Mouse (Mus musculus) heart, postnatal 0 days (tissue): ENCODE measurements around the gene Prdm16. TPM values are rescaled to one million over a fixed set of nuclear protein-coding genes. Genes with fewer than 3 reads are reported as not detected.

ENCODE experiments used
- ATAC-seq: fragments of 200-750 bp; cut with Nextera tagmentation; 2 replicates; pipeline ENCODE4 v1.8.0; 2017; ENCODE audit warnings: low read depth, moderate number of reproducible peaks, moderate library complexity; ENCODE audit not compliant: insufficient read depth
- DNase-seq: peaks from one replicate; pipeline ENCODE4 v3.0.0-alpha.2; 2016; ENCODE audit warnings: low spot score
- H3K27ac ChIP-seq: fragments of 300-500 bp; sonication (generic); 2 replicates; pipeline ENCODE4 v1.5.1; 2014; ENCODE audit warnings: low read depth, mild to moderate bottlenecking
- H3K27me3 ChIP-seq: fragments of 300-500 bp; sonication (generic); 2 replicates; pipeline ENCODE4 v1.6.1; 2014; ENCODE audit warnings: low read length, mixed read lengths; ENCODE audit not compliant: control insufficient read depth, insufficient read depth
- H3K36me3 ChIP-seq: fragments of 300-500 bp; sonication (generic); replicated peaks from 2 replicates; pipeline ENCODE4 v1.6.1; 2014; ENCODE audit warnings: low read length, mixed read lengths; ENCODE audit not compliant: control insufficient read depth, insufficient read depth
- H3K4me1 ChIP-seq: fragments of 300-500 bp; sonication (generic); 2 replicates; pipeline ENCODE4 v1.6.1; 2014; ENCODE audit warnings: antibody characterized with exemption; ENCODE audit not compliant: control insufficient read depth, insufficient read depth
- H3K4me2 ChIP-seq: fragments of 300-500 bp; sonication (generic); 2 replicates; pipeline ENCODE4 v1.6.1; 2014; ENCODE audit warnings: low read depth, mild to moderate bottlenecking, low read length, moderate library complexity
- H3K4me3 ChIP-seq: fragments of 300-500 bp; sonication (generic); 2 replicates; pipeline ENCODE4 v1.5.1; 2014; ENCODE audit warnings: low read depth, low read length
- H3K9ac ChIP-seq: fragments of 300-500 bp; sonication (generic); replicated peaks from 2 replicates; pipeline ENCODE4 v1.6.1; 2014; ENCODE audit warnings: low read depth, low read length, mixed read lengths
- H3K9me3 ChIP-seq: fragments of 300-500 bp; sonication (generic); replicated peaks from 2 replicates; pipeline ENCODE4 v1.6.1; 2016; ENCODE audit warnings: low read length; ENCODE audit not compliant: control insufficient read depth
- CTCF ChIP-seq: IDR thresholded peaks from 2 replicates; pipeline ENCODE4 v1.5.1; 2016; ENCODE audit warnings: antibody characterized with exemption, control low read depth, low read depth
- EP300 ChIP-seq: IDR thresholded peaks from 2 replicates; pipeline ENCODE4 v1.6.1; 2016; ENCODE audit warnings: antibody characterized with exemption, low read depth
- WGBS: fragments of 180-500 bp; shearing (Covaris S2); extraction: QIAGEN DNeasy Blood & Tissue Kit; methylation state at CpG from one replicate; pipeline ENCODE4 v1.1.7; 2014; 5-methylcytosine and 5-hydroxymethylcytosine counted together
- polyA plus RNA-seq: library from polyadenylated mRNA; unstranded; fragments of >200 nt; fragmentation: Nextera tagmentation; extraction: Ambion mirVana; gene quantifications from 2 replicates; pipeline ENCODE4 v1.2.1, GENCODE M21; 2015
- total RNA-seq: library from RNA; depleted of rRNA; stranded (reverse); fragments of >200 nt; gene quantifications from 2 replicates; pipeline ENCODE4 v1.2.3, GENCODE M21; 2014; ENCODE audit warnings: low replicate concordance

The Prdm16 gene
- total and polyA plus RNA-seq, 2 experiments from 2014 or later, result 9.3 to 14.7 TPM

DNA sequence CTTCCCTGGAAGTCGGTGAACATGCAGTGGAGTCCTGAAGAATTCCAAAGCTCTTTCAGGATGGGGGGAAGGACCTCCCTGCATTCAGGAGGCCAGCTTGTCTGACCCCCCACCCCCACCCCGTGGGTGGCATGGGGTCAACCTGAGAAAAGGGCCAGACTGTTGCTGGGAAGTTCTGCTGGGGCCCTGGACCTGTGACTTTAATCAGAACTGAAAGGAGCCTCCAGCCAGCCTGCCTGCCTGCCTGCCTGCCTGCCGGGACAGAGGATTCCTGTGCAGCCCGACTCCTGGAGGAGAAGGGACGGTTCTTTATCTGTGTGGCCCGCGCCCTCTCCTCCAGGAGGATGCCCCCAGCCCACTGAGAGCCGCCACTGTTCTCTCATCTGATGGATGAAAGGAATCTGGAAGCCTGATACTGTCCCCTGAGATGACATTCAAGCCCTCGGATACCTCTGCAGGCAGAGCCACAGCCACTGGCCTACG, 214.2 kb downstream of the Prdm16 start:
- H3K9ac ChIP-seq, result no peak overlapping the region
- DNase-seq, result no peak
- peaks cover 22% of the 10 kb centered on the region for H3K4me1 ChIP-seq
- no peaks in the 10 kb centered on the region for H3K27me3 ChIP-seq
- ATAC-seq, result no peak
- H3K27ac ChIP-seq, result no peak overlapping the region
- TF ChIP-seq CTCF (no peak), EP300 (no peak)
- no peaks in the 10 kb centered on the region for H3K36me3 ChIP-seq
- 16% methylated on average over 10 of the region's 10 CpGs for WGBS
- H3K4me2 ChIP-seq, result no peak overlapping the region
- H3K4me3 ChIP-seq, result no peak overlapping the region
- H3K9me3 ChIP-seq, result peaks cover 6% of the 10 kb centered on the region; the same call in 1 of the 2 replicates

DNA sequence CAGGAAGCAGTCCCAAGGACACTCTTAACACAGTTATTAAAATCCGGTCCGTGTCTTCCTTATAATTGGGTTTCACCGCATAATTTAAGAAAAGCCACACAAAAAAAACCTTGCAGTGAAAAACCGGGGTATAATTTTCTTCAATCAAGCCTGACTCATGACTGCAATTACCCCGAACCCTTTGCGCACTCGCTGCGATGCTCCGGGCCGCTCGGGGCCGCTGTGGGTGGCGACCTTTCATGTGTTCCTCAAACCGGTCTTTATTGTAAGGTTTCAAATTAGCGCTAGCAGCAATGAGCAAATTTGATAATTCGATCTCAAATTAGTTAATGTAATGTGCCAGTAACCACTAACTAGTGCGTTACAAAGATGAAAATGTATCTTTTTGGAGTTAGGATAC, 215.9 kb downstream of the Prdm16 start:
- H3K4me3 ChIP-seq, result no peak overlapping the region
- H3K4me2 ChIP-seq, result no peak overlapping the region
- H3K36me3 ChIP-seq, result no peaks in the 10 kb centered on the region
- ATAC-seq, result no peak
- H3K9ac ChIP-seq, result no peak overlapping the region
- H3K9me3 ChIP-seq, result peaks cover 6% of the 10 kb centered on the region; the same call in 1 of the 2 replicates
- no peak for DNase-seq
- TF ChIP-seq EP300 (no peak), CTCF (no peak)
- WGBS, result 92% methylated on average over 17 of the region's 17 CpGs
- peaks cover 20% of the 10 kb centered on the region for H3K4me1 ChIP-seq
- H3K27me3 ChIP-seq, result no peaks in the 10 kb centered on the region
- H3K27ac ChIP-seq, result no peak overlapping the region

DNA sequence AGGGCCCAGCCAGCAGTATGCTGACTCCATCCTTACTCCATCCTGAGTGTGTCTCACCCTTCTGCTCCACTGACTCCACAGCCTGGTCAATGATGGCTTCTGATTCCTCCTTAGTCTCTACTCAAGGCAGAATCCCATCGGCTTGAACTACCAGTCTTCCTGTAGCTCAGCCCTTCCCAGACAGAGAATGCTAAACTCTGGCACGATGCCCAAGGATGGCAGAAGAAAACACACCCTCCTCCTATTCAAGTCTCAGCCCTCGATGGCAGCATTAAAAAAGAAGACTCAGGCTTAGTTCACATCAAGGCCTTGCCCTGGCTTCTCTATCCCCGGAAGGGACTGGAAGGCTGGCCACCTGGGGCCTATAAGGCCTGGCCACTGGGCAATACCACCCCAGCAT, 216.9 kb downstream of the Prdm16 start:
- no peak overlapping the region for H3K9ac ChIP-seq
- H3K36me3 ChIP-seq, result no peaks in the 10 kb centered on the region
- no peak for DNase-seq
- no peak for TF ChIP-seq CTCF
- TF ChIP-seq EP300, result no peak
- no peaks in the 10 kb centered on the region for H3K27me3 ChIP-seq
- peaks cover 6% of the 10 kb centered on the region; the same call in 1 of the 2 replicates for H3K9me3 ChIP-seq
- 73% methylated on average over 4 of the region's 4 CpGs for WGBS
- no peak overlapping the region for H3K27ac ChIP-seq
- ATAC-seq, result no peak
- H3K4me3 ChIP-seq, result no peak overlapping the region
- H3K4me1 ChIP-seq, result peaks cover 10% of the 10 kb centered on the region
- no peak overlapping the region for H3K4me2 ChIP-seq

DNA sequence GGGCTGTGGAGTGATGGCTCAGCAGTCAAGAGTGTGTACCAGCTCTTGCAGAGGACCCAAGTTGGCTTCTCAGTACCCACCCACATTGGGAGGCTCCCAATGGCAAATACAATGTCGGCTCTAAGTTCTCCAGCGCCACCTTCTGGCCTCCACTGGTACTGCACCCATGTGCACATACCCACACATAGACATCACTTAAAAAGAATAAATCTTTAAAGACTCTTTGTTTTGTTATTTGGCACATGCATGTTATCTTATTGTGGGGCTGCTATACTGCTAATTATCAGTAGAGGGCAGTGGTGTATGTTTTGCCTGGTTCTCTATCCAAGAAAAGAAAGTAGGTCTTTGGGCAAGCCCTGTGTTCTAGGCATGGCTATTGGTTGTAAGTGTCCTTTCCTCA, 217.7 kb downstream of the Prdm16 start:
- TF ChIP-seq CTCF (peak; percentile 48), EP300 (no peak)
- H3K4me3 ChIP-seq, result no peak overlapping the region

DNA sequence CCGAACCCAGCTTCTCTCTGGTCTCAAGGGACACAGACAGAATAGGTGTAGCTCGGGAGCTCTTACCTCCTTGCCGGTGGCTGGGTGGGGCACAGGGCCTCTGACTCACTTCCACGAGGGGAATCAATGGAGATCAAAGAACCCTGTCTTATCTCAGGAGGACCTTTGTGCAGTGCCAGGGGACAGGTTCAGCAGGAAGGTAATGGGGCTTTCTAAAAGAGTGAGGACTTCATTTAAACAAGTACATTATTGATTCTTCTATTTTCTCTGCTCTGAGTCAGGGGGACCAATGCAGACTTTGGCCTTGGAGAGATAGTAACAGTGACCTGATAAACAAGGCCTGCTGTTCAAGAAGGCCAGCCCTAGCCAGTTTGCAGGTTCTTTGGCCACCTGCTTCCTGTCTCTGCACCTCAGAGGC, 218.3 kb downstream of the Prdm16 start:
- no peak for TF ChIP-seq CTCF
- no peak for TF ChIP-seq EP300
- no peaks in the 10 kb centered on the region for H3K27me3 ChIP-seq
- ATAC-seq (no peak), DNase-seq (no peak)
- H3K9me3 ChIP-seq, result peaks cover 6% of the 10 kb centered on the region; the same call in 1 of the 2 replicates
- WGBS, result 64% methylated on average over 4 of the region's 4 CpGs
- H3K4me1 ChIP-seq, result no peaks in the 10 kb centered on the region
- no peak overlapping the region for H3K27ac ChIP-seq
- H3K4me3 ChIP-seq, result no peak overlapping the region
- no peak overlapping the region for H3K4me2 ChIP-seq
- no peaks in the 10 kb centered on the region for H3K36me3 ChIP-seq
- H3K9ac ChIP-seq, result no peak overlapping the region

More for the DNA sequence above, 217.7 kb downstream of the Prdm16 start:
- ATAC-seq, result no peak
- WGBS, result 31% methylated on average over 2 of the region's 2 CpGs
- DNase-seq, result peak; percentile 16
- Histone ChIP-seq H3K27me3 (no peaks in the 10 kb centered on the region), H3K9me3 (peaks cover 6% of the 10 kb centered on the region; the same call in 1 of the 2 replicates), H3K4me1 (0 out of 2 replicates have a peak, but pooled peaks cover 2% of the 10 kb centered on the region), H3K9ac (no peak overlapping the region), H3K27ac (no peak overlapping the region), H3K36me3 (no peaks in the 10 kb centered on the region), H3K4me2 (no peak overlapping the region)

DNA sequence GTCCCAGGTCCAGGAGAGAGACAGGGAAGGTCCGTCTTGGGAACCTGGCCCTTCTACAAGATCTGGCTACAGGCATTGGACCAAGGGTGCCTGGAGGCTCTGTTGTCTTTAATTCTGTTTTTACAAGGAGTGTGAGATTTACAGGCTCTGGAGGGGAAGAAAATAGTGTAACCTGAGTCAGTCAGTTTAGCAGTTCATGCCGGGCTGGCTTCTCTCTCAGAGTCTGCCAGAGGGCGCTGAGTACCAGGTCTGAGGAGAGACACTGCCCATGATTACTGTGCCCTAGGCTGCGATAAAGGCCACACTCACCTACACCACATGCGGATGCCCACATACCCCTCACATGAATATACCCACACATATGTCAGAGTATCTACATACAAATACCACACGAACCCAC, 219.9 kb downstream of the Prdm16 start:
- H3K36me3 ChIP-seq, result no peaks in the 10 kb centered on the region
- H3K9ac ChIP-seq, result no peak overlapping the region
- TF ChIP-seq CTCF (peak; percentile 22; the same call in 1 of the 2 replicates), EP300 (no peak)
- no peaks in the 10 kb centered on the region for H3K27me3 ChIP-seq
- 60% methylated on average over 6 of the region's 6 CpGs for WGBS
- no peak overlapping the region for H3K4me2 ChIP-seq
- H3K27ac ChIP-seq, result no peak overlapping the region
- DNase-seq (no peak), ATAC-seq (no peak)
- H3K4me3 ChIP-seq, result no peak overlapping the region
- peaks cover 6% of the 10 kb centered on the region; the same call in 1 of the 2 replicates for H3K9me3 ChIP-seq
- no peaks in the 10 kb centered on the region; the same call in 1 of the 2 replicates for H3K4me1 ChIP-seq
